Mouse (Mus musculus): ENCODE data around the gene Nt5dc2.

Nt5dc2 gene

GRCm38 (mm10) chr14:31134015-31135000 is 3.5 kb downstream of the Nt5dc2 start:
- DNase-seq (ENCODE audit: low read depth, low spot score): peak; percentile 27

DNA sequence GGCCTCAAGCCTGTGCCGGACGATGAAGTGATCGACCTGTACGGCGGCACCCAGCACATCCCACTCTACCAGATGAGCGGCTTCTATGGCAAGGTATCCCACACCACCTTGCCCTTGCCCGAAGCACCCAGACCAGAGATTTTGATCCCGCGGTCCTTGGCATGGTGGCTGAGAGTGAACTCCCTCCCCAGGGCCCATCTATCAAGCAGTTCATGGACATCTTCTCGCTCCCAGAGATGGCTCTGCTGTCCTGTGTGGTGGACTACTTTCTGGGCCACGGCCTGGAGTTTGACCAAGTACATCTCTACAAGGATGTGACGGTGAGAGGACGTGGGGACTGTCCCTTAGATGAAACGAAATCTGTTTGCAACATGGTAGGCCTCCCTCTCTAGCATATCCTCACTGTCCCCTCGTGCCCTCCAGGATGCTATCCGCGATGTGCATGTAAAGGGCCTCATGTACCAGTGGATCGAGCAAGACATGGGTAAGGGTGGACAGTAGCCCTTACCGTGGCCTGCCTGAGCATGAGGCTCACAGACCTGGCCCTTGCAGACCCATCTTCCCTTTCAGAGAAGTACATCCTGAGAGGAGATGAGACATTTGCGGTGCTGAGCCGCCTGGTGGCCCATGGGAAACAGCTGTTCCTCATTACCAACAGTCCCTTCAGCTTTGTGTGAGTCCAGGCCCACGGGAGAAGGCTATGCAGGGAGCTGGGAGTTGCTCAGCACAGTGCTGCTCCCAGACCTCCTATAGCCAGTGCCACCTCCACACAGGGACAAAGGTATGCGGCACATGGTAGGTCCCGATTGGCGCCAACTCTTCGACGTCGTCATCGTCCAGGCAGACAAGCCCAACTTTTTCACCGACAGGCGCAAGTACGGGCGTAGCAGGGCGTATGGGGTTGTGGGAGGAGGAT is 4.9 kb downstream of the Nt5dc2 start:
- DNase-seq (ENCODE audit: low read depth, low spot score): no peak

DNA sequence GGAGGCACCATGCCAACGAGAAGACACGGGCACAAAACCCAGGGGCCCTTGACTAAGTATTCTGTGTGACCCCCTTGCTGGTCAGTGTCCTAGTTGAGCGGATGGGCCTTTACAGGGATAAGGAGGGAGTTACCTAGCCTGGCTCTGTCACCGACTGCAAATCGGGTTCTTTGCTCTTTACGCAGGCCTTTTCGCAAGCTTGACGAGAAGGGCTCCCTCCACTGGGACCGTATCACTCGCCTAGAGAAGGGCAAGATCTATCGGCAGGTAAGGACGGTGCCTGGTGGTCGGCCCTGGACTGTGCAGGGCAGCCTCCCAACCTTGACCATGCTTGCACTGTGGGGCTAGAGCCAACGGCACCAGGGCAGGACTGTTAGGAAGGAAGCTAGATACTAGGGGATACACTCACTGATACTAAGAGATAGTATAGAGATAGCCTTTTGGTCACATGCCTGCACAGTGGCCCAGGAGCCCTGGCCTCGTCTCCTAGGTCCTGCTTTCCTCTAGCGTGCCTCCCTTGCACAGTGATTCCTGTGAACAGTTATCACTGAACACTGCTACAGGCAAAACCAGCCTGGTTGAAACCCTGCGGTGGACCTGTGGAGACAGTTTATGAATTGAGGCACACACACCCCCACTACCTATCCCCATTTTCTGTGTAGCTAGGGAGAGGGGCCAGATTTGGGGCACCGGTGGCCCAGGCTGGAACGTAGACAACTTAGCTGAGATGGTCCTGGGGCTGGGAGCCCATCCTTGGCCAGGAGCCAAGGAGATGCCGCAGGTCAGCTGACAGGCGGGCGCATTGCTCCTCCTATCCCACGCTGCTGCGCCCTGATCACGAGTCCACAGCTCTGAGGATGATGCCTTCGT is 5.8 kb downstream of the Nt5dc2 start:
- DNase-seq (ENCODE audit: low read depth, low spot score): no peak

GRCm38 (mm10) chr14:31137281-31137595 is 6.4 kb downstream of the Nt5dc2 start:
- no peak for DNase-seq (ENCODE audit: low read depth, low spot score)

- no peak for DNase-seq (ENCODE audit: low read depth, low spot score)
These were observed 6.9 kb downstream of the Nt5dc2 start for GRCm38 (mm10) chr14:31137791-31138190.

DNA sequence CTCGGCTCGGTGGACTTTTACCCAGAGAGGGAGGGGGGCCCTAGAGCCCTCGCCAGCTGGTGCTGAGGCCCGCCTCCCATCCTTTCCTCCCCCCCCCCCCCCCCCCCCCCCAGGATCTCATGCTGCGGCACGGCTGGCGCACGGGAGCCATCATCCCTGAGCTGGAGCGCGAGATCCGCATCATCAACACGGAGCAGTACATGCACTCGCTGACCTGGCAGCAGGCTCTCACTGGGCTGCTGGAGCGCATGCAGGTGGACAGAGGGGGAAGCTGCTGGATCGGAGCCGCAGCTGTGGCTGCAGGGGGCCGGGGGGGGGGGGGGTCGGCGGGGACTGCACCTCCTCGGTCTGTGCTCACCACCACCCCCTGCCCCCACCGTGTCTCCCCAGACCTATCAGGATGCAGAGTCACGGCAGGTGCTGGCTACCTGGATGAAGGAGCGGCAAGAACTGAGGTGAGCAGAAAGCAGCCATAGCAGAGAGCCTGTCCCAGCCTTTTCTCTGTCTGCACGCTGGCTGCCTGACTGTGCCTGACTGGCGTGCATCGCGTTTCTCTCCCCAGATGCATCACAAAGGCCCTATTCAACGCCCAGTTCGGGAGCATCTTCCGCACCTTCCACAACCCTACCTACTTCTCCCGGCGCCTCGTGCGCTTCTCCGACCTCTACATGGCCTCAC is 7.5 kb downstream of the Nt5dc2 start:
- DNase-seq (ENCODE audit: low read depth, low spot score): no peak

GRCm38 (mm10) chr14:31138897-31139429 is 8.1 kb downstream of the Nt5dc2 start:
- DNase-seq (ENCODE audit: low read depth, low spot score): no peak

- no peak for DNase-seq (ENCODE audit: low read depth, low spot score)
These were observed 8.8 kb downstream of the Nt5dc2 start for GRCm38 (mm10) chr14:31139666-31140065.

GRCm38 (mm10) chr14:31140141-31140540 is 9.3 kb downstream of the Nt5dc2 start:
- no peak for DNase-seq (ENCODE audit: low read depth, low spot score)

DNA sequence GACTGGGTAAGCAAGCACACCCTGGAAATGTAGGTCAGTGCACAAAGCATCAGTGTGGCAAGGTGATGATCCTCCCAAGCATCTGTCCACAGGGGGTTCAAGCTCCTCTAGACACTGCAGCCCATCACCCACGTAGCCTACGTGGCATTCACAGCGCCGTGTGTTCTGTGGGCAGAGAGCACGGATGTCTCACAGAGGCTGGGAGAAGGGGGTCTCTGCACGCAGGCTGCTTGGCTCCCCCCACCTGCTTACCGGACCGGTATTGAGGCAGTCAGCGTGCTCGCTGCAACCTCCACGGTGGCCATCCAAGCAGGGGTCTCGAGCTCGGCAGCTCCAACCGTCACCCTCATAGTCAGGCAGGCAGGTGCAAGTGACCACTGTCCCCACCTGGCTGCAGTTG is 10.2 kb downstream of the Nt5dc2 start:
- DNase-seq (ENCODE audit: low read depth, low spot score): no peak

DNA sequence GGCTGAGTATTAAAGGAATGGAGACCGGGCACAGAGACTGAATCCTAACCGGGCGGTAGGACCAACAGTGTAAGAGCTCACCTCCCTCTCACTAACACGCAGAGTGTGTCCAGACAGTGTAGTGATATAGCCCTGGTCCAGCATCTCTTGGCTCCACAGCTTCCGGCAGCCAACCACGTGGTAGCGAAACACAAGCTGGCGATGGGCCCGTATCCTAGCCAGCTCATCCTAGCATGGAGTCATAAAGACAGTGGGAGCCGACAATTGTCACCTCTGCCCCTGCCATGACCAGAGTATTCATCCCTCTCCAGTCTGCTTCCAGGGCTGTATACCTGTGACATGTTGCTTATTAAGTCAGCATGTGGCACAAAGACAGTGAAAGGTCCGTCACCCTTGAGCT is 14.8 kb downstream of the Nt5dc2 start:
- no peak for DNase-seq (ENCODE audit: low read depth, low spot score)

DNA sequence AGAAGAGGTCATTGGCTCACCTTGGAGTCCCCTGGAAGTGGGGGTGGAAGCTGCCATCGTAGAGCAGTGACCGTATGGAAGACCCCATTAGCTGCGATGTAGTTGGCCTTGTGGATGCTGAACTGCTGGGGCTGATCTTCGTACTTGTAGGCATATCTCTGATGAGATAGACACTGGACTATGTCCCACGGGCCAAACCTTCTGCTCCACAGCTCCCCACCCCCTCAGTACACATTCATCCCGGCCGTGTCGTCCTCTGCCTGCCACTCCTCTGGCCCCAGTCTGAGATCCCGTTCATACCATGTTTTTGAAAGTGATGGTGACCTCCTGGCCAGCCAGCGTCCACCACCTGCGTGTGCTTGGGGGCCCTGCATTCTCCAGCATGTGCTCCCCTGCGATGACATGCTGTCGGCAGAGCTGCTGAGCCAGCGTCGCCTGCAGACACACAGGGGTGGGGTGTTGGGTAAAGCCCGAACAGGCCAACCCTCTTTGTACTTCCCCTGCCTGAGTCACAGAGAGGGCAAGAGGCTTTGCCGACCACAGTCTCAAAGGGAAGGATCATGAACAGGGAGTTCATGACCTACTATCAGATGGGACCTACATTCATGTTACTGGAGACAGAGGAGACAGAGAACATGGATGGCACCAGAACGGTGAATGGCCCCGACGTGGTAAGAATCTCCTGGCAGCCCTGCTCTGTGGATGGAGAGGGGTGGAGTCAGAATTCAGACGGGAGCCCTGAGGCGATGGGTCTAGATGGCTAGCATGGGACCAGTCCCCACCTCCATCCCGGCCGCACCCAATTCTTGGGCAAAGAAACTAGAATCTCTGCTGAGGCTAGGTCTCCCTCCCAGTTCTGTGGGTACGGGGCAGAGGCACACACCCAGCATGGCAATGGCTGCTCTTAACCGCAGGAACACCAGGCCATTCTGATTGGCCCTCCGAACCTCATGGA is 29.6 kb downstream of the Nt5dc2 start:
- no peak for DNase-seq (ENCODE audit: low read depth, low spot score)

DNA sequence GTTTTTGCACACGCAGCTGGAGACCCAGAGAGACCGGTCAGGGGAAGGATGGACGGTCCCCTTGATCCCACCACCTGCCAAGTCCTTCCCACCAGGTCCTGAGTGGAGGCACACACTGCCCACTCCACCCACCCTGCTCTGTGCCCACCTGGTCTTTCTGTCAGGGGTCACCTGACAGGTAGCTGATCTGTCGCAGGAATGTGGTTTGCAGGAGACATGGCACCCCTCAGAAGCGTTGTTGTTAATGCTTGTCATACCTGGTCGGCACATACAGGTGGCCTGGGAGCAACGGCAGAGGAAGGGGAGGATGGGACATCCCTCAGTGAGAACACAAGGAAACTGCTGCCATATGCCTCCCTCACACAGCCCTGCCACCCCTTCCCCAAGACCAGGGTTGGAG is 30.3 kb downstream of the Nt5dc2 start:
- no peak for DNase-seq (ENCODE audit: low read depth, low spot score)

DNA sequence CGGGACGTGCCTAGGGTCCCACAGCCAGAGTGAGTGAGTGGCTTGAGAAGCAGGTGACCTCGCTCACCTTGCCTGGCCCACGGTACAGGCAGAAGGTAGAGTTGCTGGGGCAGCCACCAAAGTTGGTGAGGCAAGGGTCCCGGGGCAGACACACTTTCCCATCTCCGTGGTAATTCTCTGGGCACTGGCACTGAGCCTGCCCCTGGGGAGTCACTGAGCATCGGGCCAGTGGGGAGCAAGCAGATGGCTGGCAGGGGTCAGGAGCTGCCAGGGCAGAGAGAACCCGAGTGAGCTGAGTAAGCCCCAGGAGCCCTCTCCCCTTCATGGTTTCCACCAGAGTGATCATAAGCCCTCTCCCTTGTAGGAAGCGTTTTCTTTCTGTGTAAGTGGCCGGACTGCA is 30.8 kb downstream of the Nt5dc2 start:
- DNase-seq (ENCODE audit: low read depth, low spot score): no peak

GRCm38 (mm10) chr14:31164067-31164466 is 33.2 kb downstream of the Nt5dc2 start:
- DNase-seq (ENCODE audit: low read depth, low spot score): peak; percentile 88

GRCm38 (mm10) chr14:31165010-31165409 is 34.2 kb downstream of the Nt5dc2 start:
- peak; percentile 48 for DNase-seq (ENCODE audit: low read depth, low spot score)

GRCm38 (mm10) chr14:31165458-31165857 is 34.6 kb downstream of the Nt5dc2 start:
- no peak for DNase-seq (ENCODE audit: low read depth, low spot score)

GRCm38 (mm10) chr14:31165991-31166630 is 35.3 kb downstream of the Nt5dc2 start:
- DNase-seq (ENCODE audit: low read depth, low spot score): peak; percentile 50

GRCm38 (mm10) chr14:31166827-31167226 is 36.0 kb downstream of the Nt5dc2 start:
- no peak for DNase-seq (ENCODE audit: low read depth, low spot score)
